Mouse (Mus musculus) MEL (cell line): ENCODE results near the gene Kcnk1.

Experiments
- CTCF ChIP-seq, 3 experiments: IDR thresholded peaks in 2 of 3; conservative IDR thresholded peaks in 1 of 3; 2 replicates each; pipeline ENCODE4 v1.5.1; 2011 to 2012; ENCODE audit warnings: low read length in 3 of 3, low read depth in 2 of 3, mild to moderate bottlenecking in 2 of 3, improper control_type of control experiment in 1 of 3, inconsistent platforms in 1 of 3, mixed read lengths in 1 of 3, moderate library complexity in 1 of 3; ENCODE audit not compliant: control insufficient read depth in 1 of 3, insufficient read depth in 1 of 3, poor library complexity in 1 of 3, severe bottlenecking in 1 of 3
- EP300 ChIP-seq, 2 experiments: IDR thresholded peaks; 2 replicates each; pipeline ENCODE4 v1.6.1; 2011; ENCODE audit warnings: improper control_type of control experiment in 2 of 2, low read length in 2 of 2, low read depth in 1 of 2, mild to moderate bottlenecking in 1 of 2
- KAT2A ChIP-seq: conservative IDR thresholded peaks from 2 replicates; pipeline ENCODE4 v1.6.1; 2012; ENCODE audit warnings: low read depth, low read length, improper control_type of control experiment, inconsistent platforms
- MYC ChIP-seq: IDR thresholded peaks from 2 replicates; pipeline ENCODE4 v1.6.1; 2011; ENCODE audit warnings: low read depth, mild to moderate bottlenecking, low read length, improper control_type of control experiment, moderate library complexity
- POLR2A ChIP-seq, 2 experiments: IDR thresholded peaks; 2 replicates each; pipeline ENCODE4 v1.6.1; 2011 to 2012; ENCODE audit warnings: low read length in 2 of 2, mild to moderate bottlenecking in 2 of 2, control low read depth in 1 of 2, improper control_type of control experiment in 1 of 2, low read depth in 1 of 2, moderate library complexity in 1 of 2; ENCODE audit not compliant: control insufficient read depth in 1 of 2, insufficient read depth in 1 of 2, poor library complexity in 1 of 2
- UBTF ChIP-seq: IDR thresholded peaks from 2 replicates; pipeline ENCODE4 v1.6.1; 2012; ENCODE audit warnings: low read depth, mild to moderate bottlenecking, inconsistent platforms, low read length, improper control_type of control experiment, moderate library complexity, borderline replicate concordance; ENCODE audit not compliant: insufficient read depth

DNA sequence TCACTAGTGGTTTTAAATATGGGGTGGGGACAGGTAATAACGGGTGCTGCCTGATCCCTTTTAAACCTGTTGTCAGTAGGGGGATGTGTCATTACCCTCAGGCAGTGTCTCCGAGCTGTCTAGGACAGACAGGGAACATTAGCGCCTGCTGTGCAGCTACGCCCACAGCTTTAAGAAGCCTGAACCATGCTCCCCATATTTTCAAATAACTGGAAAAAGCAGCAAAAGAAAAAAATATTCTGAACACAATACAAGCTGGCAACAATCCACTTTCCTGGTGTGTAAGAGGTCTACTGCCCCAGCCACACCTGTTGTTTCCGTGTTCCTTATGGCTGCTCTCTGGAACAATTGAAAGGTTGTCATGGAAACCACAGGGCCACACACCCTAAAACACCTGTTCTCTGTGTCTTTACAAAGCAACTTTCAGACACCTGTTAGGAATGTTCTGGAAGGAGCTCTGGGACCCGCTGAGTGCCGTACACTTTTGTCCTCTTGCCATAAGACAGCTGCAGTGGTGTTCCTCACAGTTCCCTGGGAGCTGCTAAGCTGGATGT, 4.9 kb downstream of the Kcnk1 start:
- no peak for TF ChIP-seq EP300 (IDR thresholded peaks at IDR 0.05; ENCODE audit: low read depth in 1 of 2, low read length in 2 of 2)
- no peak for TF ChIP-seq CTCF (IDR thresholded peaks at IDR 0.05 in 2 of 3, conservative IDR thresholded peaks at IDR 0.05 in 1 of 3; ENCODE audit: control insufficient read depth in 1 of 3, insufficient read depth in 1 of 3, low read depth in 2 of 3, low read length in 3 of 3, poor library complexity in 1 of 3, severe bottlenecking in 1 of 3)
- no peak for TF ChIP-seq MYC
- no peak for TF ChIP-seq POLR2A (IDR thresholded peaks at IDR 0.05; ENCODE audit: control insufficient read depth in 1 of 2, insufficient read depth in 1 of 2, low read depth in 1 of 2, low read length in 2 of 2, poor library complexity in 1 of 2)
- no peak for TF ChIP-seq KAT2A
- TF ChIP-seq UBTF, result no peak
